In the genomic region with DNA sequence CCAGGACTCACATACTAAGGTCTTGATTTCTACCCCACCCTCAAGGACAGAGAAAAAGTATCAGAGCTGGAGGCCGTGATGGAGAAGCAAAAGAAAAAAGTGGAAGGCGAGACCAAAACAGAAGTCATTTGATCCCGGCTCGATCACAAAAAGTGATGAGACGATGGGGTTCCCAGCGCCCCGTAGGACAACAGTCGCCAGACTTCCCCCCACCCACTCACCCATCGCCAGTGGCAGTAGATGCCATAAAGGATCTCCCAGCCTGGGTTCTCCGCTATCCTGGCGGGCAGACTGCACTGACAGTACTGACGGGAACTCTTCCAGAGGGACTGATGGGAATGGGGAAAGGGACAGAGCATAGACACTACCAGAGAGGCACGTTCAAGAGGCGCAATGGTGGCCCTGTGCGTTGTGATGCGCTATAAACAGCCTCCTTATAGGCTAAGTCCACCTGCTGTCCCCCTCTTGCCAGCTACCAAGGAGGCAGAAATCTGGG, we compare ENCODE assay signal across 8 mouse cellular contexts. TPM values are rescaled to one million over a fixed set of nuclear protein-coding genes. Genes with fewer than 3 reads are reported as not detected.
DNase-seq lines count a peak whose midpoint lies in the region; ATAC-seq and TF ChIP-seq lines count a peak whose summit lies in the region.

No protein-coding gene starts in this region.

- H3K9ac ChIP-seq in limb, embryonic 12.5 days (replicated peaks): peak overlapping the region; percentile 61

- no peak for ATAC-seq in cerebellum, adult (ENCODE audit: insufficient number of reproducible peaks, low FRiP score, low TSS enrichment)
- no peak for ATAC-seq in megakaryocyte, adult 5-6 weeks (ENCODE audit: poor library complexity, severe bottlenecking)
- ATAC-seq in limb, embryonic 12.5 days (ENCODE audit: insufficient number of reproducible peaks, insufficient read depth, low FRiP score, low TSS enrichment, low read depth): no peak
- ATAC-seq in granulocyte monocyte progenitor cell, adult 5-6 weeks (replicated peaks; ENCODE audit: poor library complexity, severe bottlenecking): no peak

- peak overlapping the region; percentile 54 for H3K4me3 ChIP-seq in cerebellum, adult 2 months (replicated peaks; ENCODE audit: insufficient read depth, low read depth, low read length)
- peak overlapping the region; percentile 72 for H3K4me3 ChIP-seq in megakaryocyte, embryonic 14.5 days (replicated peaks)
- peak overlapping the region; percentile 51 for H3K4me3 ChIP-seq in limb, embryonic 12.5 days (replicated peaks)
- peak overlapping the region; percentile 60 for H3K4me3 ChIP-seq in small intestine, adult 2 months (ENCODE audit: low read depth, low read length)

- H3K36me3 ChIP-seq in megakaryocyte, embryonic 14.5 days (replicated peaks; ENCODE audit: low read length): peaks cover 49% of the 10 kb centered on the region
- H3K36me3 ChIP-seq in limb, embryonic 12.5 days: peaks cover 32% of the 10 kb centered on the region
- peaks cover 23% of the 10 kb centered on the region for H3K36me3 ChIP-seq in small intestine, adult 2 months (ENCODE audit: control insufficient read depth, insufficient read depth, low read length)

- H3K27me3 ChIP-seq in cerebellum, adult 2 months (ENCODE audit: control insufficient read depth, insufficient read depth, low read length): no peaks in the 10 kb centered on the region
- H3K27me3 ChIP-seq in megakaryocyte, embryonic 14.5 days (replicated peaks): peaks cover 52% of the 10 kb centered on the region
- peaks cover 33% of the 10 kb centered on the region for H3K27me3 ChIP-seq in limb, embryonic 12.5 days
- H3K27me3 ChIP-seq in small intestine, adult 2 months (ENCODE audit: control insufficient read depth, insufficient read depth, low read length): peaks cover 11% of the 10 kb centered on the region; the same call in 1 of the 2 replicates

- H3K4me1 ChIP-seq in cerebellum, adult 2 months (ENCODE audit: control insufficient read depth, insufficient read depth, low read length): no peaks in the 10 kb centered on the region; the same call in 1 of the 2 replicates
- peaks cover 57% of the 10 kb centered on the region for H3K4me1 ChIP-seq in megakaryocyte, embryonic 14.5 days
- peaks cover 19% of the 10 kb centered on the region for H3K4me1 ChIP-seq in limb, embryonic 12.5 days (replicated peaks)
- peaks cover 2% of the 10 kb centered on the region; the same call in 1 of the 2 replicates for H3K4me1 ChIP-seq in small intestine, adult 2 months (ENCODE audit: control insufficient read depth, insufficient read depth, insufficient read length, low read length)

- peaks cover 7% of the 10 kb centered on the region for H3K9me3 ChIP-seq in megakaryocyte, embryonic 14.5 days
- no peaks in the 10 kb centered on the region for H3K9me3 ChIP-seq in limb, embryonic 12.5 days

- no peak for DNase-seq in cerebellum, adult 2 months
- DNase-seq in kidney, postnatal 10 days: no peak

- TF ChIP-seq POLR2A in cerebellum, adult 2 months (IDR thresholded peaks at IDR 0.05; ENCODE audit: borderline replicate concordance, insufficient read depth, low read length): no peak
- no peak for TF ChIP-seq POLR2A in small intestine, adult 2 months (IDR thresholded peaks at IDR 0.05; ENCODE audit: low read depth, low read length)

- whole genome bisulfite sequencing in cerebellum, adult 2 months: 2% methylated on average over 16 of the region's 16 CpGs
- WGBS in limb, embryonic 12.5 days: 3% methylated on average over 16 of the region's 16 CpGs
- 10% methylated on average over 16 of the region's 16 CpGs for WGBS in small intestine, adult 2 months

- no peak for TF ChIP-seq CTCF in cerebellum, adult 2 months (IDR thresholded peaks at IDR 0.05; ENCODE audit: borderline replicate concordance, insufficient read depth, low read depth, low read length)
- TF ChIP-seq CTCF in small intestine, adult 2 months (IDR thresholded peaks at IDR 0.05; ENCODE audit: extremely low read depth, insufficient read length, insufficient replicate concordance, low read depth, low read length): no peak

- peak overlapping the region; percentile 76 for H3K4me2 ChIP-seq in limb, embryonic 12.5 days

- no peak overlapping the region for H3K27ac ChIP-seq in cerebellum, adult 2 months (ENCODE audit: insufficient read depth, low read length)
- peak overlapping the region; percentile 95 for H3K27ac ChIP-seq in limb, embryonic 12.5 days
- peak overlapping the region; percentile 54 for H3K27ac ChIP-seq in small intestine, adult 2 months (ENCODE audit: insufficient read depth, low read depth, low read length)

RNA-seq across cellular contexts. Expression of a gene that starts 18.4 kb away (rescaled TPM):
- 10.6 and 20.6 TPM in 2 replicates for polyA plus RNA-seq in cerebellum, adult 2 months (2012; rRNA removed)
- polyA plus RNA-seq in megakaryocyte, embryonic 14.5 days (2012; ENCODE audit: insufficient read depth, low replicate concordance): not detected in 2 replicates
- total RNA-seq in megakaryocyte, adult 5-6 weeks (2015): 1.4 and 5.3 TPM in 2 replicates
- 4.5 and 5.1 TPM in 2 replicates for total RNA-seq in megakaryocyte, adult 5-6 weeks (2017)
- polyA plus RNA-seq in limb, embryonic 12.5 days (2016; fragmentation: Nextera tagmentation; extraction: Ambion mirVana): 6.2 and 6.4 TPM in 2 replicates
- polyA plus RNA-seq in small intestine, adult 2 months (2012; rRNA removed): 0.76 and 2.3 TPM in 2 replicates
- total RNA-seq in granulocyte monocyte progenitor cell, adult 5-6 weeks (2014; fragmentation: Nextera tagmentation): 5.0 and 7.7 TPM in 2 replicates
- total RNA-seq in granulocyte monocyte progenitor cell, adult 5-6 weeks (2017): 1.6 and 7.1 TPM in 2 replicates

RNA-seq across cellular contexts. Expression of a gene that starts 22.6 kb away (rescaled TPM):
- 111 and 120 TPM in 2 replicates for polyA plus RNA-seq in cerebellum, adult 2 months (2012; rRNA removed)
- polyA plus RNA-seq in megakaryocyte, embryonic 14.5 days (2012; ENCODE audit: insufficient read depth, low replicate concordance): 267 and 1,249 TPM in 2 replicates
- total RNA-seq in megakaryocyte, adult 5-6 weeks (2015): 106 and 134 TPM in 2 replicates
- 146 and 169 TPM in 2 replicates for total RNA-seq in megakaryocyte, adult 5-6 weeks (2017)
- polyA plus RNA-seq in limb, embryonic 12.5 days (2016; fragmentation: Nextera tagmentation; extraction: Ambion mirVana): 65.3 and 70.3 TPM in 2 replicates
- polyA plus RNA-seq in small intestine, adult 2 months (2012; rRNA removed): 58.0 and 59.2 TPM in 2 replicates
- 92.2 and 131 TPM in 2 replicates for total RNA-seq in granulocyte monocyte progenitor cell, adult 5-6 weeks (2014; fragmentation: Nextera tagmentation)
- total RNA-seq in granulocyte monocyte progenitor cell, adult 5-6 weeks (2017): 99.6 and 109 TPM in 2 replicates

RNA-seq across cellular contexts. Expression of a gene that starts 33.4 kb away (rescaled TPM):
- 32.7 and 33.0 TPM in 2 replicates for polyA plus RNA-seq in cerebellum, adult 2 months (2012; rRNA removed)
- polyA plus RNA-seq in megakaryocyte, embryonic 14.5 days (2012; ENCODE audit: insufficient read depth, low replicate concordance): 0.54 and 1.6 TPM in 2 replicates
- 1.1 and 1.8 TPM in 2 replicates for total RNA-seq in megakaryocyte, adult 5-6 weeks (2015)
- 4.7 and 5.4 TPM in 2 replicates for total RNA-seq in megakaryocyte, adult 5-6 weeks (2017)
- polyA plus RNA-seq in limb, embryonic 12.5 days (2016; fragmentation: Nextera tagmentation; extraction: Ambion mirVana): 29.7 and 29.8 TPM in 2 replicates
- 9.9 and 12.3 TPM in 2 replicates for polyA plus RNA-seq in small intestine, adult 2 months (2012; rRNA removed)
- 9.1 and 12.1 TPM in 2 replicates for total RNA-seq in granulocyte monocyte progenitor cell, adult 5-6 weeks (2014; fragmentation: Nextera tagmentation)
- 11.9 and 21.9 TPM in 2 replicates for total RNA-seq in granulocyte monocyte progenitor cell, adult 5-6 weeks (2017)

RNA-seq across cellular contexts. Expression of a gene that starts 37.3 kb away (rescaled TPM):
- 2.9 and 6.7 TPM in 2 replicates for polyA plus RNA-seq in cerebellum, adult 2 months (2012; rRNA removed)
- 38.2 TPM in 1 of 2 replicates, not detected in the other for polyA plus RNA-seq in megakaryocyte, embryonic 14.5 days (2012; ENCODE audit: insufficient read depth, low replicate concordance)
- total RNA-seq in megakaryocyte, adult 5-6 weeks (2015): 2.6 and 5.8 TPM in 2 replicates
- total RNA-seq in megakaryocyte, adult 5-6 weeks (2017): 8.6 and 13.4 TPM in 2 replicates
- polyA plus RNA-seq in limb, embryonic 12.5 days (2016; fragmentation: Nextera tagmentation; extraction: Ambion mirVana): 186 and 195 TPM in 2 replicates
- 0.22 and 0.58 TPM in 2 replicates for polyA plus RNA-seq in small intestine, adult 2 months (2012; rRNA removed)
- total RNA-seq in granulocyte monocyte progenitor cell, adult 5-6 weeks (2014; fragmentation: Nextera tagmentation): 7.3 and 16.1 TPM in 2 replicates
- total RNA-seq in granulocyte monocyte progenitor cell, adult 5-6 weeks (2017): 14.1 and 22.3 TPM in 2 replicates

RNA-seq across cellular contexts. Expression of a gene that starts 45.2 kb away (rescaled TPM):
- polyA plus RNA-seq in cerebellum, adult 2 months (2012; rRNA removed): 5.4 and 9.5 TPM in 2 replicates
- 3.9 TPM in 1 of 2 replicates, not detected in the other for polyA plus RNA-seq in megakaryocyte, embryonic 14.5 days (2012; ENCODE audit: insufficient read depth, low replicate concordance)
- total RNA-seq in megakaryocyte, adult 5-6 weeks (2015): 5.1 and 8.8 TPM in 2 replicates
- total RNA-seq in megakaryocyte, adult 5-6 weeks (2017): 1.7 TPM in 1 of 2 replicates, not detected in the other
- 4.3 and 5.7 TPM in 2 replicates for polyA plus RNA-seq in limb, embryonic 12.5 days (2016; fragmentation: Nextera tagmentation; extraction: Ambion mirVana)
- polyA plus RNA-seq in small intestine, adult 2 months (2012; rRNA removed): 0.43 and 1.4 TPM in 2 replicates
- total RNA-seq in granulocyte monocyte progenitor cell, adult 5-6 weeks (2014; fragmentation: Nextera tagmentation): 17.0 TPM in 1 of 2 replicates, not detected in the other
- total RNA-seq in granulocyte monocyte progenitor cell, adult 5-6 weeks (2017): 2.7 and 4.1 TPM in 2 replicates
